Mouse (Mus musculus) stomach, embryonic 14.5 days (tissue): ENCODE data around the gene Btbd35f26. TPM values are rescaled to one million over a fixed set of nuclear protein-coding genes. Genes with fewer than 3 reads are reported as not detected.
"Not testable (repeated sequence)": the region's sequence is repeated elsewhere in the genome, so short reads cannot be mapped to it uniquely, and the experiment has no call there.

ENCODE experiments used
- ATAC-seq: fragments of 200-750 bp; cut with Nextera tagmentation; 2 replicates; pipeline ENCODE4 v1.8.0; 2017; ENCODE audit warnings: low read depth, moderate TSS enrichment; ENCODE audit not compliant: insufficient number of reproducible peaks, insufficient read depth, low FRiP score
- H3K27ac ChIP-seq: fragments of 300-500 bp; sonication (generic); 2 replicates; pipeline ENCODE4 v1.5.1; 2014; ENCODE audit warnings: mild to moderate bottlenecking, low read length, moderate library complexity, mixed read lengths
- H3K27me3 ChIP-seq: fragments of 300-500 bp; sonication (generic); 2 replicates; pipeline ENCODE4 v1.6.1; 2014; ENCODE audit warnings: low read length, control low read depth, mixed read lengths; ENCODE audit not compliant: control insufficient read depth, insufficient read depth
- H3K36me3 ChIP-seq: fragments of 300-500 bp; sonication (generic); 2 replicates; pipeline ENCODE4 v1.6.1; 2014; ENCODE audit warnings: mild to moderate bottlenecking, control low read depth, low read length, moderate library complexity, mixed read lengths; ENCODE audit not compliant: control insufficient read depth, insufficient read depth
- H3K4me1 ChIP-seq: fragments of 300-500 bp; sonication (generic); 2 replicates; pipeline ENCODE4 v1.6.1; 2014; ENCODE audit warnings: low read length, control low read depth, mixed read lengths; ENCODE audit not compliant: control insufficient read depth, insufficient read depth
- H3K4me2 ChIP-seq: fragments of 300-500 bp; sonication (generic); replicated peaks from 2 replicates; pipeline ENCODE4 v1.6.1; 2014; ENCODE audit warnings: low read depth, low read length, control low read depth
- H3K4me3 ChIP-seq: fragments of 300-500 bp; sonication (generic); 2 replicates; pipeline ENCODE4 v1.5.1; 2014; ENCODE audit warnings: low read depth, low read length, control low read depth
- H3K9ac ChIP-seq: fragments of 300-500 bp; sonication (generic); replicated peaks from 2 replicates; pipeline ENCODE4 v1.6.1; 2014; ENCODE audit warnings: low read depth, mild to moderate bottlenecking, control low read depth, low read length, moderate library complexity, mixed read lengths
- H3K9me3 ChIP-seq: fragments of 300-500 bp; sonication (generic); 2 replicates; pipeline ENCODE4 v1.6.1; 2016; ENCODE audit warnings: low read depth, low read length, control low read depth; ENCODE audit not compliant: control insufficient read depth
- WGBS: fragments of 180-500 bp; shearing (Covaris S2); extraction: QIAGEN DNeasy Blood & Tissue Kit; methylation state at CpG from one replicate; pipeline ENCODE4 v1.1.7; 2014; 5-methylcytosine and 5-hydroxymethylcytosine counted together
- polyA plus RNA-seq: library from polyadenylated mRNA; unstranded; fragments of >200 nt; fragmentation: Nextera tagmentation; extraction: Ambion mirVana; gene quantifications from 2 replicates; pipeline ENCODE4 v1.2.1, GENCODE M21; 2014

Btbd35f26 gene
- polyA plus RNA-seq: not detected in 2 replicates

DNA sequence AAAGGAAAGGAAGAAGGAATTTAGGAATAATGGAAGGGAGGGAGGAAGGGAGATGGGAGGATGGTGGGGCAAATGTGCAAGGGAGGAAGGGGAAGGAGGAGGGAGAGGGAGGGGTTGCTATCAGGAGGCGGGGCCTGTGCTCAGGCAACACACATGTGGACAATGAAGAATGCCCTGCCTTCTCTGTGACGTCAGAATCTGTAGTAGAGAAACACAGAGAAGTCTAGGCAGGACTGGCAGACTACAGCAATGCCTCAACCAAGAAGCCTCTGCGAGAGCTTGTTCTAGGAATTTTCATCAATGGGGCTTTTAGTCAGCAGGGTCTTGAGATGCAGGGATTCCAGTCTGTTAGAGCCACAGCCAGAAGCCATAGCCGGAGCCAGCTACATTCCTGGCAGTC, at the start of gene Btbd35f26:
Gene Btbd35f26 (plus strand): TSS at position 301 of the 400 bp plus-strand sequence.
- not testable (repeated sequence) for H3K9ac ChIP-seq, H3K27me3 ChIP-seq, H3K4me2 ChIP-seq, H3K27ac ChIP-seq, H3K36me3 ChIP-seq, H3K4me1 ChIP-seq, H3K9me3 ChIP-seq, H3K4me3 ChIP-seq, ATAC-seq
- no CpG with 5 or more reads among the region's 4 CpGs for WGBS

DNA sequence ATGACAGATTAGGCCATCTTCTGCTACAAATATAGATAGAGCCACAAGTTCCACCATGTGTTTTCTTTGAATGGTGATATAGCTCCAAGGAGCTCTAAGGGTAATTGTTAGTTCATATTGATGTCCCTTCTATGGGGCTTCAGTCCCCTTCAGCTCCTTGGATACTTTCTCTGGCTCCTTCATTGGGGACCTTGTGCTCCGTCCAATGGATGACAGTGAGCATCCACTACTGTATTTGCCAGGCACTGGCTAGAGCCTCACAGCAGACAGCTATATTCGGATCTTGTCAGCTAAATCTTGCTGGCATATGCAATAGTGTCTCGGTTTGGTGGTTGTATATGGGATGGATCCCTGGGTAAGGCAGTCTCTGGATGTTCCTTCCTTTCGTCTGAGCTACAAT, 5.7 kb downstream of the Btbd35f26 start:
- not testable (repeated sequence) for H3K4me2 ChIP-seq, H3K4me3 ChIP-seq, H3K9me3 ChIP-seq, H3K27me3 ChIP-seq, H3K9ac ChIP-seq, ATAC-seq, H3K36me3 ChIP-seq, H3K27ac ChIP-seq, H3K4me1 ChIP-seq
- WGBS: 76% methylated on average over 2 of the region's 4 CpGs

DNA sequence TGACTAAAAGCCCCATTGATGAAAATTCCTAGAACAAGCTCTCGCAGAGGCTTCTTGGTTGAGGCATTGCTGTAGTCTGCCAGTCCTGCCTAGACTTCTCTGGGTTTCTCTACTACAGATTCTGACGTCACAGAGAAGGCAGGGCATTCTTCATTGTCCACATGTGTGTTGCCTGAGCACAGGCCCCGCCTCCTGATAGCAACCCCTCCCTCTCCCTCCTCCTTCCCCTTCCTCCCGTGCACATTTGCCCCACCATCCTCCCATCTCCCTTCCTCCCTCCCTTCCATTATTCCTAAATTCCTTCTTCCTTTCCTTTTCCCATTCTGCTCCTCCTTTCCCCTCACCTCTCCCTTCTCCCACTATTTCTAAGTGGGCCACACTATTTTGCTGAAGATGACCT, 47.6 kb downstream of the Btbd35f26 start, which contains the start of gene Btbd35f19:
Gene Btbd35f19 (minus strand): TSS at position 101 of the 400 bp plus-strand sequence.
- H3K9ac ChIP-seq, H3K4me2 ChIP-seq, H3K4me3 ChIP-seq, H3K36me3 ChIP-seq, H3K4me1 ChIP-seq, H3K27ac ChIP-seq, H3K27me3 ChIP-seq, ATAC-seq, H3K9me3 ChIP-seq: not testable (repeated sequence)
- WGBS: no CpG with 5 or more reads among the region's 4 CpGs

Other genes starting within 250 kb of the Btbd35f26 start
- not detected in 2 replicates for gene Btbd35f29, start 218.8 kb upstream of the Btbd35f26 start, polyA plus RNA-seq
- not detected in 2 replicates for gene Spin2f, start 82.6 kb upstream of the Btbd35f26 start, polyA plus RNA-seq
- gene Btbd35f19, start 47.5 kb downstream of the Btbd35f26 start, polyA plus RNA-seq: not detected in 2 replicates
- not detected in 2 replicates for gene Gm21883, start 237.8 kb downstream of the Btbd35f26 start, polyA plus RNA-seq